Mouse (Mus musculus): ENCODE measurements around the gene Tmem269.

Tmem269 gene

DNA sequence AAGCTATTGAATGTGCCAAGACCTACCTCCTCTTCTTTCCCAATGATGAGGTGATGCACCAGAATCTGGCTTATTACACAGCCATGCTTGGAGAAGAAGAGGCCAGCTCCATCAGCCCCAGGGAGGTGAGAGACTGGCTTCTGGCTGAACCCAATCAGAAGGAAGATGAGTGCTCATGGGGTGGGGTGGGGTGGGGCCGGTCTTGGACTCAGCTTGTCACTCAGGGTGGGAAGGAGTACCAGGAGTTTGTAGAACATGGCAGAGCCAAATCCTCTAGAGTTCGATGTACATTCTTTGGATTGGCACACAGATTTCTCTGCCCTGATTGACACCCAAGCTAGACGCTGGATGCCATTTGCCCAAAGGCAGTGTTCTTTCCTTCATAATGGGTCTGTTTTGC lies 20.6 kb upstream of the Tmem269 start:
- in situ Hi-C loops (cut with MboI, MseI): no loop called here

- in situ Hi-C loops (cut with MboI, MseI): no loop called here
Measured at GRCm38 (mm10) chr4:119234348-119234747, 16.3 kb upstream of the Tmem269 start.

DNA sequence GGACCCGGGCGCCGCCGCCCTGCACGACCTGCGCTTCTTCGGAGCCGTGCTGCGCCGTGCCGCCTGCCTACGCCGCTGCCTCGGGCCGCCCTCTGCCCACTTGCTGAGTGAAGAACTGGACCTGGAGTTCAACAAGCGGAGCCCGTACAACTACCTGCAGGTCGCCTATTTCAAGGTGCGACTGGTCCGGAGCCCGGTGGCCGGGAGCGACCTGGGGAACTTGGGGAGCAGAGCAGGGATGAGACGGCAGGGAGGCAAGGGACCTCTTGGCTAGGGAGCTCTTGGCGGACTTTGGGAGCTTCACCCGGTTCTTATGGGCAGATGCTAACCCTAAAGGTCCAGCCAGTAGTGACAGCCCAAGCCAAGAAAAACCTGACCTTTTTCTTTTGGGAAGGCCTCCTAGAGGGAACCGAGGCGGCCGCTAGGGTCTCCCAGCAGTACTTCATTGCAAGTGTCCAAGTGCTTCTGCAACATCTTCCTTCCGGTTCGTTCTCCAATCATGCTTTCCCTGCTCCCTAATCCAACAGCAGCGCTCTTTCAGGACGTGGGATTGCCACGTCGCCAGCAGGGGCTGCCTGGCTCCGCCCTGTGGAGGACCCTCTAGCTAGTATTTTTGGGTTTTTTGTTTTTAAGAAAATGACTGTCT lies 15.4 kb upstream of the Tmem269 start:
- in situ Hi-C loops (cut with MboI, MseI): no loop called here

DNA sequence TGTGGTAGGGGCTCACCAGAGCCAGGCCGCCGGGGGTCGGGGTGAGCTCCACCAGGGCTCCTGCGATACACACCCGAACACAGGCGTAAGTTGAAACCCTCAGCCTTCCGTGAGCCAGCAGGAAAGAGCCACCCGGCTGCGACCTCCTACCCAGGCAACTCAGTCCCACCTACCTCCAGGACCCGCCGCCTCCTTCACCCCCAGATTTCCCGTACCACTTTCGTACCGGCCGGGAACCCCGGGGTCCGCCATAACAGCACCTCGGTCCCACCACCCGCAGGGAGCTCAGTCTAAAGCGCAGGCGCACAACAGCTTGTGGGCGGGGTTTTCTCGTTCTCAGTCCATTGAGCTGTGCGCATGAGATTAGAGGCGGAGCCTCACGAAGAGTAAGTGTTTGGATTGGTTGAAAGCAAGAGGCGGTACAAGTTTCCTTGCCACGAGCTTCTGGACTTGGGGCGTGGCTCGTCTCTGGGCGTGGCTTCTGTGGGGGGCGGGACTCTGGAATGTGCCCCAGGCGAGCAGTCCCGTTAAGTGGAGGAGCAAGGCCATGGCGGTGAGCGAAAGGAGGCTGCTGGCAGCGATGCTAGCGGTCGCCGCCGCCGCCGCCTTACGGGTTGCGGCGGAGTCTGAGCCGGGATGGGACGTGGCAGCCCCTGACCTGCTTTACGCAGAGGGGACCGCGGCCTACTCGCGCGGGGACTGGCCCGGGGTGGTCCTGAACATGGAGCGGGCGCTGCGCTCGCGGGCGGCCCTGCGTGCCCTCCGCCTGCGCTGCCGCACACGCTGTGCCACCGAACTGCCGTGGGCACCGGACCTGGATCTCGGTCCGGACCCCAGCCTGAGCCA lies 14.6 kb upstream of the Tmem269 start, which contains the start of the genes AU022252 and P3h1:
Gene AU022252, minus strand, starts transcription at position 303 of the 846 bp plus-strand sequence.
Gene P3h1, plus strand, starts transcription at position 506 of the 846 bp plus-strand sequence.
- in situ Hi-C loops (cut with MboI, MseI): no loop called here

GRCm38 (mm10) chr4:119226751-119227150 lies 8.7 kb upstream of the Tmem269 start:
- in situ Hi-C loops (cut with MboI, MseI): no loop called here

DNA sequence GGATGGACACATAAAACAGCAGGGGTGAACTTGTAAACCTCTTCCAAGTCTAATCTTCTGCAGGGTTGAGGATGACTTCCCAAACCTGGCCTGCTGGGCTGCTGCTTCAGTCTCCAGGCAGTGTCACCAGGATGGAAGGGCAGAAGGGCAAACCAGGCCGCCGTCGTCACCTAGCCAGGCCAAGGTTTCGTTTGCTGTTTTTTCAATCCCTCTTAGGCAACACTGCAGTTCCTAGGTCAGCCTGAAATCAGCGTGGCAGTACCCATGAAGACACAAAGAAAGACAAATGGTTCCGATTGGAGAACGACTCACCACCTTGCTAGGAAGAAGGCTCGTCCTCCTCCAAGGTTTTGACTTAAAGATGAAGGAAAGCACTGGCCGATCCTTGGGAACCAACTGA lies 7.7 kb upstream of the Tmem269 start:
- in situ Hi-C loops (cut with MboI, MseI): no loop called here

DNA sequence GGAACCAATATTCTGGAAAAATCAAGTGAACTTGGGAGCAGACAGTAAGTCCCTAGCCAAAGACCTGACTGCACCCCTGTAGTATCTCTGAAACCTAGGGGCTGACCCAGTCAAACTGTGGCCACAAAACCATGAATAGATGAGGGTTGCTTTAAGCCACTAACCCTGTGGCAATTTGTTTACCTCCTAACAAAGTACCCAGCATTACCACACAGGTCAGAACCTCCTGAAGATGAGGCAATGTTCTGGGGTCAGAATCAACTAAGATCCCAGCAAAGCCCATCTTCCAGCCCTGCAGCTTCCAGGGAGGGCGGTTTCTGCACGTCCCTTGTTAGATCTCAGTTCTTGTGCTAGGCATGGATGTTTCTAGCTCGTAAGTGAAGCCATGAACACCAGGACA lies 6.5 kb upstream of the Tmem269 start:
- in situ Hi-C loops (cut with MboI, MseI): no loop called here

- in situ Hi-C loops (cut with MboI, MseI): no loop called here
Measured at GRCm38 (mm10) chr4:119223696-119224095, 5.7 kb upstream of the Tmem269 start.

- in situ Hi-C loops (cut with MboI, MseI): no loop called here
Measured at GRCm38 (mm10) chr4:119216667-119217066, 1.4 kb downstream of the Tmem269 start.

DNA sequence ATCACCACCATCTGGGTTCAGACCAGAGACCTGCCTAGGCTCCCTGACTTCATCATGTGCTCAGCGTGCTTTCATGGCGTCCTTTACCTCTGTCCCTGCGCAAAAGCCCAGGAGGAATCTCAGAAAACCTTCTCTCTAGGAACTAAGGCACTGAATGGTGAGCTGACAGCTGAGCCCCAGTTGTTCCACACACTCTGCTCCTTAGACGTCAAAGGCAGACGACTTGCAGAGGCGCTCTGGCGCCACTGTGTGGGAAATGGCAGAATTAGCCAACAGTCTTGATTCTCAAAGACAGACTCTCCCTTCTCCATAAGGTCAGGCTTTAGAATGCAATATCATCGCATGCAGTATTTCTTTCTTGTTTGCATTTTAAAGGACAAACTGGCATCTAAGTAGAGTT lies 13.3 kb downstream of the Tmem269 start:
- in situ Hi-C loops (cut with MboI, MseI): no loop called here

GRCm38 (mm10) chr4:119198105-119198504 lies 19.9 kb downstream of the Tmem269 start:
- in situ Hi-C loops (cut with MboI, MseI): no loop called here

DNA sequence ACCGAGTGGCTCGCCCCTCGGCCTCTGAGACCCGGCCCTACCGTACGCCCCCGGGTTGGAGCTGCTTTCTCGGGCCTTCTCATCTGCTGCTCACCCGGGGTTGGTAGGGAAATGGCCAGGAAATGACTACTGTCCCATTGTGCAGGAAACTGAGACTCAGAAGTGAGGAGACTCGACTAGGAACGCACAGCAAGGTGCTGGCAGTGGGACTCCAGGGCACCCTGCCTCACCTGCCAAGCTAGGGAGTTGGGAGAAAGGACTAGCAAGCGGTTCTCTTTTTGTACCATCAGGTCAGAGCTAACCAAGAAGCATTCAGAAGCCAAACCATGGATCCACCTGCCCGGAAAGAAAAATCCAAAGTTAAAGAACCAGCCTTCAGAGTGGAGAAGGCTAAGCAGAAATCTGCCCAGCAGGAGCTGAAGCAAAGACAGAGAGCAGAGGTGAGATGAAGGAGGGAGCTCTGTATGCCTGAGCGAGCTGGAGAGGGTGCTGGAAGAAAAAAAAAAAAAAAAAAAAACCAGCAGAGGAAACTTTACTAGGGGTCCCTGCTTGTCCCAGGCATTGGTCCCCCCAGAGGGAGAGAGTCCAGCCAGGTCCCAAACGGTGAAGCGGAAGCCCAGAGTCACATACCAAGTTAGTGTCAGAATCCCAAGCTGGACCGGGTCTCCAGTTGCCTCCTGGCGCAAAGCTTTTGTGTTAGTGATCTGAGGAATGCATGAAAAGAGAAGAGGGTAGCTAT lies 22.3 kb downstream of the Tmem269 start:
- in situ Hi-C loops (cut with MboI, MseI): no loop called here

- in situ Hi-C loops (cut with MboI, MseI): no loop called here
Measured at GRCm38 (mm10) chr4:119194909-119195581, 23.0 kb downstream of the Tmem269 start, which contains the start of gene Svbp. TSS of gene Svbp (plus strand) at chr4:119195306.

- in situ Hi-C loops (cut with MboI, MseI): no loop called here
Measured at GRCm38 (mm10) chr4:119192757-119193156, 25.3 kb downstream of the Tmem269 start.

DNA sequence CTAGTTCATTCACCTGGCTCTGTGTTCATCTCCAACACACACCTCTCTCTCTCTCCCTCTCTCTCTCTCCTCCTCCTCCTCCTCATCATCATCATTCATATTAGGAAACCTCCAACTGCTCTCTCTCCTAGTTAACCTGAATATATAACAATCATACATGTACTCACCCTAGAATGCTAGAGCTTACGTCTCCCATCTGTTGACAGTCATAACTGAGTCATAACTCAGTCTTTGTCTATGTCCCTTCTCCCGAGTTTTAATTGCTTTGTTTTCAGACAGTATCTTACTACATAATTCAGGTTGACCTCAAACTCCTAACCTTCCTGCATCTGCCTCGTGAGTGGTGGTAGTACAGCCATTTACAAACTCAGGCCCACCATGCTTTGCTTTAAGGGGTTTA lies 26.7 kb downstream of the Tmem269 start:
- in situ Hi-C loops (cut with MboI, MseI): no loop called here

DNA sequence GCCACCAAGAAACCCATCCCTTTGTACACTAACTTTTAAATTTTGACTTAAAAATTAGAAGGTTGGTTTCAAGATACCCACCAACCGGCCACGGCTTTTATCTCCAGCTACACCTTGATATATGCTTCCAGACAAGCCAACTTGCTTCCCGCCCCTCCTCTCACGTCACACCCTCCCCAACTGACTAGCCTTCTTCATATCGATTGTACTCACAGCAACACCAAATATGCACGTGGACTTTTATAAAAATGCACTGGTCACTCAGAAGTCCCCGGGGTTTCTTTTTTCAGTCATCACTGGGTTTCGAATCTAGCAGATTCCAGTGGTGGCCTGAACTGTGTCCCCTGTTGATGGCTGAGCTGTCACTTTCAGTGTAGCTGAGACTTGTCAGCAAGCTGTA lies 27.4 kb downstream of the Tmem269 start:
- in situ Hi-C loops (cut with MboI, MseI): no loop called here

GRCm38 (mm10) chr4:119189864-119190263 lies 28.2 kb downstream of the Tmem269 start, which contains the start of gene Ermap:
TSS of gene Ermap (minus strand) at chr4:119190011.
- in situ Hi-C loops (cut with MboI, MseI): no loop called here

- in situ Hi-C loops (cut with MboI, MseI): no loop called here
Measured at GRCm38 (mm10) chr4:119189392-119189791, 28.6 kb downstream of the Tmem269 start.

- in situ Hi-C loops (cut with MboI, MseI): no loop called here
Measured at GRCm38 (mm10) chr4:119188060-119188785, 29.8 kb downstream of the Tmem269 start.

GRCm38 (mm10) chr4:119185771-119186170 lies 32.2 kb downstream of the Tmem269 start:
- in situ Hi-C loops (cut with MboI, MseI): no loop called here

GRCm38 (mm10) chr4:119183525-119183924 lies 34.5 kb downstream of the Tmem269 start:
- in situ Hi-C loops (cut with MboI, MseI): loop anchor here (5.0 kb wide), 1 partner anchor 561 kb away; the partner anchor contains the start of genes Cfap57 and Ebna1bp2

Data from T-helper 1 cell (primary cell).